Mouse (Mus musculus) activated CD4-positive, CD25-positive, alpha-beta regulatory T cell, adult 4 months (primary cell): ENCODE measurements around the gene Synpo2l. TPM values are rescaled to one million over a fixed set of nuclear protein-coding genes. Genes with fewer than 3 reads are reported as not detected.
"Not testable (repeated sequence)": the region's sequence is repeated elsewhere in the genome, so short reads cannot be mapped to it uniquely, and the experiment has no call there.

Experiments used
- ATAC-seq: one replicate; pipeline ENCODE4 v1.8.0; 2017
- polyA plus RNA-seq, 2 experiments: library from polyadenylated mRNA; unstranded; fragments of 100-300 nt; shearing (Covaris generic); gene quantifications; one replicate each; pipeline ENCODE4 v1.2.1; 2017

Gene Synpo2l
- not detected for polyA plus RNA-seq

GRCm38 (mm10) chr14:20668154-20668810, at the start of gene Synpo2l:
Gene Synpo2l, minus strand, starts transcription at chr14:20668354.
- ATAC-seq = no peak

DNA sequence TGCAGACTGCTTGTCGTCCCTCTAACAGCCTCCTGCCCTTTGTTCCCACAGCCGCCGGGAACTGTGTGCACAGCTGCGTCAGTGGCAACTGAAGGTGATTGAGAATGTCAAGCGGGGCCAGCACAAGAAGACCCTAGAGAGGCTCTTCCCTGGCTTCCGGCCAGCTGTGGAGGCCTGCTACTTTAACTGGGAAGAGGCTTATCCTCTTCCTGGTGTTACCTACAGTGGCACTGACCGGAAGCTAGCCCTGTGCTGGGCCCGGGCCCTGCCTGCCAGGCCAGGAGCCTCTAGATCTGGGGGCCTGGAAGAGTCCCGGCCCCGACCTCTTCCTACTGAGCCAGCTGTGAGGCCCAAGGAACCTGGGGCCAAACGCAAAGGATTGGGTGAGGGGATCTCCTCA, 45.7 kb upstream of the Synpo2l start:
- ATAC-seq = no peak

GRCm38 (mm10) chr14:20708239-20708638, 40.1 kb upstream of the Synpo2l start:
- ATAC-seq = peak; percentile 38

DNA sequence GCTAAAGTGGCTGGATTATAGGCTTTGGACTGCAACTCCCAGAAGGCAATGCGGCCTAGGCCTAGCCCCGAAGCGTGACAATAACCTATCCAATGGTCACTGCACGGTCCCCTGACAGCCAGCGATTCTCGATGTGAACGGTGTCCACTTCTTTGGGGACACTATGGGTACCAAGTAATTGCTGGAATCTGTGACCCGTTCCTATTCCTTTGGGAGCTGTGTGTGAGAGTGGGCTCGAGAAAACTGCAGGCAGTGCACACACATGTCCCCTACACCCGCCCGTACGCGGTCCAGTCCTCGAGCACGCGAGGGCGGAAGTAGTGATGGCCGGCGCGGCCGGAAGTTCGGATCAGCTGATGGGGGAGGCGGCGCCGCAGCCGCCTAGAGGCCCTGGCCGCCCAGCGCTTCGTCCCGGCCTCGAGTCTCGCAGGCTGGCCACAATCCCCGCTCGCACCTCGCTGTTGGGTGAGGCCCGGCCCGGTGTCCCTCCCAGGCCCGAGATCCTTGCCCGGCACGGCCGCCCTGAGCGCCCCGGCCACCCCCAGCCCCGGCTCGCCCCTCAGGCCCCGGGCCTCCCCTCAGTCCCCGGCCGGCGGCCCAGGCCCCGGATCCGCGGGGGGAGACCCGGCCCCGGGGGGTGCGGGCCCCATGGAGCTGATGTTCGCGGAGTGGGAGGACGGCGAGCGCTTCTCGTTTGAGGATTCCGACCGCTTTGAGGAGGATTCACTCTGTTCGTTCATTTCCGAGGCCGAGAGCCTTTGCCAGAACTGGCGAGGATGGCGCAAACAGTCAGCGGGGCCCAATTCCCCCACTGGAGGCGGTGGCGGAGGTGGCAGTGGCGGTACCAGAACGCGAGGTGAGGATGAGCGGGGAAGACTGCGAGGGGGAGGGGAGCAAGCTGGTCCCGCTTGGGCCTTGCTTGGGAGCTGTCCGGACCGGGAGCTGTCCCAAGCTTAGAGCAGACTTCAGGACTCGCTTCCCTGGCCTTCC, 39.3 kb upstream of the Synpo2l start, which contains the start of gene Zswim8:
Zswim8 (plus strand) TSS at position 352 of the 990 bp plus-strand sequence.
- peak; percentile 60 for ATAC-seq

GRCm38 (mm10) chr14:20703461-20703860, 35.3 kb upstream of the Synpo2l start:
- not testable (repeated sequence) for ATAC-seq

- peak; percentile 65 for ATAC-seq
Measured at GRCm38 (mm10) chr14:20702741-20703381, 34.7 kb upstream of the Synpo2l start, which contains the start of gene Chchd1. Gene Chchd1, plus strand, starts transcription at chr14:20703006.

DNA sequence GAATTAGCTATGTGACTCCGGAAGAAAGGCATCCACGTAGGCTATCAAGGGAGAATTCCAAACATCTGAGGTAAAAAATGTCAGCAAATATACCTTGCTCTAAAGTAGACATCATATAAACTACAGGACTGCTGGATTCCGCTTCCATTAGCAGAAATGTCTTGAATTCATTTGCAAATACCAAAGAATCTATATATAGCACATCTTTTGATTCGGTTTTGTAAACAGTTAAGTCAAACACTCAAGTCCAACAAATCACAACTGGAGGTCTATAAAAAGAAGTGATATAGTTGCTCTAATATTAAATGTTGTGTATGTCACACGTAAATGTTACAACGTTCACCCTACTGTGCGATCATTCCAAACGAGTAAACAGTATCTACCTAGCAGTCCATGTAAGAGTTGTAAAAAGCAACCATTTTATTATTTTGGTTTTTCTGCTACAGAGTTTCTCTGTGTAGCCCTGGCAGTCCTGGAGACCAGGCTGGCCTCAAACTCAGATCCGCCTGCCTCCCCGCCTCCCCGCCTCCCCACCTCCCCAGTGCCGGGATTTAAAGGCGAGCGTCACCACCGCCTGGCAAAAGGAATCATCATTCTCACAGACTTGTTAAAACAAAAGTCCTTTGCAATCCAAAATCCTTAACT, 34.1 kb upstream of the Synpo2l start:
- ATAC-seq = no peak

- ATAC-seq = no peak
Measured at GRCm38 (mm10) chr14:20701554-20701953, 33.4 kb upstream of the Synpo2l start.

DNA sequence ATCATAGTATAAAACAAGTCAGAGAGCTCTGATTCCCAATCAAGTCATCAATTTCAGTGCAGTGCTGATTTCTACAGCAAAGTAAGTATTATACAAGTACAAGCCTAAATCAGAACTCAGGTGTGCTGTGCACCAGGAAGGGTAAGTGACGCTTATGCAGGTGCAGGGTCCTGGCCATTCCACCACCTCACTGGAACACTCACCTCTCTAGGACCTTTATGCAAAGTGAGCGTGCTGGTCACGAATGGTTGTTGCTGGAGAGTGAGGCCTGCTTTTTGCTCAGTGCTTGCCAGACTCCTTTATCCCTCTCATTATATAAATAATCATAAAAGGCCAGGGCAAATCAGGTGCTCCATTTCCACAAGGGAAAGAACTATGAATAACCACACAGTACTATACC, 32.2 kb upstream of the Synpo2l start:
- ATAC-seq = no peak

DNA sequence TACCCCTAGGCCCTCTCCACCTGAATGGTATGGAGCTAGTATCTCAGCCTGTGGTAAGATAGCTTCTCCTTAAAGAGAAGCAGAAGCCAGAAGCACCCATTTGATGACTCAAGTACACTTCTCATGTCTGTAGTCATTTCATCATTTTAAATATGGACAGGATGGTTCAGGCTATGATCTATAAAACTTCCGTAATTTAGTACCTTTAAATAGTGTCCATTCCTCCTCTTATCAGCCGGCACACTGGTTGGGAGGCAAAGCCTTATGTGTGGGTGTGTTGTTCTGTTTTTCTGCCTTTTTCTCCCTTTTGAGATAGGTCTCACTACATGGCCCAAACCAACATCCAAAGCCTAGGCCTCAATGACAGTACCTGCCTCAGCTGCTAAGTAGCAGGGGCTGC, 30.4 kb upstream of the Synpo2l start:
- no peak for ATAC-seq

DNA sequence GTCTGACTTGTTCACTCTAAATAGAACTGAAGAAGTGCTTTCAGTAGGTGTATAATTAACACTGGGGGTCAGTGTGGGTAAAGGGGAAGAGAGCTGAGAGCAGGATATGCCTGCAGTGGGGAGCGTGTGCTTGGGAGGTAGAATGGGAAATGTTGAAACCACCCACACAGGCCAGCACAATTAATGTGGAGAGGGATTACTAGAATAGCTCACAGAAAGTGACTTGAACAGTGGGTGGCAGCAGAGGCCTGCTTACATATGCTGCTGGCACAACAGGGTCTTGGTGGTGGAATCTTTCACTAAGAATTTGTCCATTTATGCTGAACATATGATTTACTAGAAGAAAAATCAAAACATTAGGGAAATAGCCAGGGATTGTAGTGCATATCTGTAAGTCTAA, 28.8 kb upstream of the Synpo2l start:
- ATAC-seq = no peak

DNA sequence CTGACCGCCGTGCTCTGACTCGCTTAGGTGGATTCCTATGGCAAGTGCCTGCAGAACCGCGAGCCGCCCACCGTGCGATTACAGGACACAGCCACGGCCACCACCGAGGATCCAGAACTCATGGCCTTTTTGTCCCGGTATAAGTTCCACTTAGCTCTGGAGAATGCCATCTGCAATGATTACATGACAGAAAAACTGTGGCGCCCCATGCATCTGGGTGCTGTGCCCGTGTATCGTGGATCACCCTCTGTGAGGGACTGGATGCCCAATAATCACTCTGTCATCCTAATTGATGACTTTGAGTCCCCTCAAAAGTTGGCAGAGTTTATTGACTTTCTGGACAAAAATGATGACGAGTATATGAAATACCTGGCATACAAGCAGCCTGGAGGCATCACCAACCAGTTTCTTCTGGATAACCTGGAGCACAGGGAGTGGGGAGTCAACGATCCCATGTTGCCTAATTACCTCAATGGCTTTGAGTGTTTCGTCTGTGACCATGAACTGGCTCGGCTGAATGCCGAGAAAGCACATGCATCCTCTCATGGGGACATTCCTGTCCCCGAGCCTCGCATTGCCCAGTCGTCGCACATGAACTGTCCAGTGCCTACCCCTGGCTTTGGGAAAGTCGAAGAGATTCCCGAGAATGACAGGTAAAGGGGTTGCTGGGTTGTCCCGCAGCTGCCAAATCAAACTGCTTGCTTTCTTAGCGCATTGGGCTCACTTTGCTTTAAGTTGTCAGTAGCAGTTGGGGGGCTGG, 27.8 kb upstream of the Synpo2l start:
- no peak for ATAC-seq

- peak; percentile 83 for ATAC-seq
Measured at GRCm38 (mm10) chr14:20694884-20695760, 27.0 kb upstream of the Synpo2l start, which contains the start of gene Fut11. Gene Fut11, plus strand, starts transcription at chr14:20694968.

- no peak for ATAC-seq
Measured at GRCm38 (mm10) chr14:20694185-20694883, 26.2 kb upstream of the Synpo2l start.

- no peak for ATAC-seq
Measured at GRCm38 (mm10) chr14:20693589-20694101, 25.5 kb upstream of the Synpo2l start.

- no peak for ATAC-seq
Measured at GRCm38 (mm10) chr14:20691772-20692171, 23.6 kb upstream of the Synpo2l start.

- peak; percentile 16 for ATAC-seq
Measured at GRCm38 (mm10) chr14:20689009-20689408, 20.9 kb upstream of the Synpo2l start.

GRCm38 (mm10) chr14:20686576-20686975, 18.4 kb upstream of the Synpo2l start:
- ATAC-seq = no peak

DNA sequence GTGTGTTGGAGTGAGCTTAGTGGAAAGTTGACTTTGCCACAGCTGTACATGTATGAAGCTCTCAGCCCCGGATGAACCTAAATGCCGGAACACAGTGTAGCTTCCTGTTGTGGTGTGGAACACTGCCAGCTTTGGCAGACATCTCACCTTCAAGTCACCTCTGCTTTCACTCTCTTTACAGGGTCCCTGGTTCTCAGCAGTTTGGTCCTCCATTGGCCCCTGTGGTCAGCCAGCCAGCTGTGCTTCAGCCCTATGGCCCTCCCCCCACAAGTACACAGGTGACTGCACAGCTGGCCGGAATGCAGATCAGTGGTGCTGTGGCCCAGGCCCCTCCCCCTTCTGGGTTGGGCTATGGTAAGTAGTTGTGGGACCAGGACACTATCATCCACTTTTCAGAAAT, 14.3 kb upstream of the Synpo2l start:
- peak; percentile 97 for ATAC-seq

- ATAC-seq = no peak
Measured at GRCm38 (mm10) chr14:20681742-20682141, 13.6 kb upstream of the Synpo2l start.
